Mouse (Mus musculus): ENCODE measurements around the gene Akr1c20. TPM values are rescaled to one million over a fixed set of nuclear protein-coding genes. Genes with fewer than 3 reads are reported as not detected.

Akr1c20 gene
- not detected in 2 replicates for polyA plus RNA-seq (2015; fragmentation: Nextera tagmentation; extraction: Ambion mirVana)

GRCm38 (mm10) chr13:4523201-4523838 lies at the start of gene Akr1c20:
Gene Akr1c20, minus strand, starts transcription at chr13:4523345.

Other genes starting within 250 kb of the Akr1c20 start
- gene Akr1c12, start 243.9 kb downstream of the Akr1c20 start, polyA plus RNA-seq (2015; fragmentation: Nextera tagmentation; extraction: Ambion mirVana): 0.50 and 0.75 TPM in 2 replicates
- gene Akr1c6, start 89.0 kb downstream of the Akr1c20 start, polyA plus RNA-seq (2015; fragmentation: Nextera tagmentation; extraction: Ambion mirVana): not detected in 2 replicates
- 0.13 TPM in 1 of 2 replicates, not detected in the other for gene Akr1c21, start 50.7 kb upstream of the Akr1c20 start, polyA plus RNA-seq (2015; fragmentation: Nextera tagmentation; extraction: Ambion mirVana)
- 13.4 and 14.2 TPM in 2 replicates for gene Akr1e1, start 85.8 kb upstream of the Akr1c20 start, polyA plus RNA-seq (2015; fragmentation: Nextera tagmentation; extraction: Ambion mirVana)